Mouse (Mus musculus) WW6 (cell line): ENCODE results near the gene Npepps.
"Not testable (repeated sequence)": the region's sequence is repeated elsewhere in the genome, so short reads cannot be mapped to it uniquely, and the experiment has no call there.

Source experiments
- DNase-seq: peaks from one replicate; pipeline ENCODE4 v3.0.0-alpha.2; 2013; ENCODE audit warnings: low read depth, low spot score

The Npepps gene

DNA sequence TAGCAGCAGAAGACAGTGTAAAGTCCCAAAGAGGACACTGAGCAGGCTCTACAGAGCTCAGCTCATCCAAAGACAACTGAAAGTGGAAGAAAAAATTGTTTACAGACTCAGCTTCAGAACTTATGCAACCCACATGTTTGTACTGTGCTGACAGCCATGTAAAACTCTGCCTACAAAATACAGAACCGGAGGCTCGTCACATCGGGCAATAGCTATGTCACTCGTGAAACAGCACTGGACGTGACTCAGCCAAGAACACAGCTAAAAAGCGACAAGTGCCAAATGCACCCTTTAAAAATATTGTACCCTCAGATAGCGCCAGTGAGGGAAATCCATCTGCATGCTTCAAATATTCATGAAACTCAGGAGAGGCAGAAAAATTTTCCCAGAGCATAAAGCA, 39.1 kb downstream of the Npepps start:
- no peak for DNase-seq

DNA sequence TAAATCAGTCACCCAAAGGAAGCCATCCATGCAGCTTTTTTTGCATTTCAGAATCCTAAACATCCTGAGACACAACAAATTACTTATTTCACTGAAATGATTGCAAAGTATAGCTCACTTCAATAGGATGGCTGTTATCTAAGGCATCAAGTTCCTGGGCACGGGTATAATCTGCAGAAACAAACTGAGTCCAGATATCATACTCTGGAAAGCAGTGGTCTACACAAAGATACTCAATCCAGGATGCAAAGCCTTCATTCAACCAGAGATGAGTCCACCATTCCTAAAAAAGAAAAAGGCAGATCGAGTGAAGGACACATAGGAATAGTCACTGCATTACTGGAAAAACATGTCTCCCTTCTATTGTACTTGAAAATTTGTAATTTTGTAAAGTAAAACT, 42.5 kb downstream of the Npepps start:
- DNase-seq, result no peak

DNA sequence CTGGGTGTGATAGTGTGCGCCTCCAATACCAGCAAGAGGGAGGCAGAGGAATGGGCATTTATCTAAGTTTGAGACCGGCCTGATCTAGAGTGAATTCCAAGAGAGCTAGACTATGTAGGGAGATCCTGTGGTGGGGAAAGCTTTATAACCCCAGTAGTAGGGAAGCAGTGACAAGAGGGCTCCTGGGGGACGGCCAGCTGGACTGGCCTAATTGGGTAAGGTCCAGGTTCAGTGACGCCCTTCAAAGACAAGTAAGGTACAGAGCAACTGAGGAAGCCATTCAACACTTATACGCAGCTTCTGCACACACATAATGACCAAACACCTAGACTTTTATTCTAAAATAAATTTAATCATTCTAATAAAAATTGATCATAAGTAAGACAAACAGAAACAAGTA, 48.0 kb downstream of the Npepps start:
- DNase-seq, result no peak

DNA sequence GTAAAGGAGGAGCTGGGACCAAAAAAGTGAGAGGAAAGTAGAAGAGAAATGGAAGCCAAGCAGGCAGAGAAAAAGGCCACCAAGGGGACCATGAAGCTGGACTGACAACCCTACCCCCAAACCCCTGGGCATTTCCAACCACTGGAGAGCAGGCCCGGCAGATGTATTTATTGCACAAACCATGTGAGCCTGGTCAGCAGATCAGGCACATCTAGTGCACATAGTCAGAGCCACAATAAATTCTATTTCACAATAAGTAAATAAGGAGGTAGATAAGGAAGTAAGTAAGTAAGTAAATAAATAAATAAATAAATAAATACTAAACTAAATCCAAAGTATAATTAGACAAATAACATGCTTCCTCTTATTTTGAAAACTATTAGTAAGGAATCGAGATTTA, 51.0 kb downstream of the Npepps start:
- no peak for DNase-seq

DNA sequence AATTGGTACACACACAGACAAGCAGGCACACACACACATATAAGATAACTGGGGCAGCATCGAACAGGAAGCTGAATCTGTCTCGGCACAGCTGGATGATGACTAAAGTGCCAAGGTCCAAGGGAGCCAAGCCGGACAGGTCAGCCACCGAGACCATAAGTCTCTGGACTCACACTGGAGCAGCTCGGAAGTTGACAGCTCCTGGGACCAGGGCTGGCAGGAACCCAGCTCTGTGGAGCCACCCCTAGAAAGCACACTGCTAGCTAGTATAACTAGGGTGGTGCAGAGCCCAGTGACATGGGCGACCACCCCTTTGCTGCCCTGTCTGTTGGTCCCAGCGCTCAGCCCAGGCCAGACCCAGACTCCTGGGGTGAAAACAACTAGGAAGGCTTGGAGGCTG, 51.5 kb downstream of the Npepps start:
- no peak for DNase-seq

DNA sequence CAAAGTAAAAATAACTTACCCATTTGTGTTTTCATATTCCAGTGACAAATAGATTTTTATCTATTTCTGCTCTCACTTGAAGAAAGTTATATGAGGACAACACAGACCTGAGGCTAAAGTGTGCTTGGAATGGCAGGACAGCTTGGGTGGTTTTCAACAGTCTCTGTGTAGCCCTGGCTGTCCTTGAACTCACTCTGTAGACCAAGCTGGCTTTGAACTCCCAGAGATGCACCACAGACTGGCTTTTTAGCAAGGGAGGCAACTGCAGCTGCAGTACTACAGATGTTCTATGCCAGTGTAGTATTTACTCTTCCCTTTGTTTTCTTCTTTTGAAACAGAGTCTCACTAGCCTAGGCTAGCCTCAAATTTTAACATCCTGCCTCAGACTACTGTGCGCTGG, 54.3 kb downstream of the Npepps start:
- no peak for DNase-seq

DNA sequence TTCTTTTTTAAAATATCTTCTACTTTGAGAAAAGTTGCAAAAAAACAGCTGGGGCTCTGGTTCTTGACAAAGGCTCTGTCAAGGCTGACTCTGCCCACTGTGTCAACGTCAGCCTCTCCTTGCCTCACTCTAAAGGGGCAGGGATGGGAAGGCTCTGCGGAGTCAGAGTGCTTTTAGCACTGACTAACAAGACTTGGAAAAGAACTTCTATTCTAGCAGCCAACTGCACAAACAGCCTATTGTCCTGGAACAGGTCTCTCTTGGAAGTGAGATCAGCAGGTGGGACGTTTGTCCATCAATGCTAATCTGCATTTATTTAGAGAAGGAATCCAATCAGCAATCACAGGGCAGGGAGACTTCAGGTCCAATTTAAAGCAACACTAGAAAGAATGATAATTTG, 57.0 kb downstream of the Npepps start:
- DNase-seq, result no peak

DNA sequence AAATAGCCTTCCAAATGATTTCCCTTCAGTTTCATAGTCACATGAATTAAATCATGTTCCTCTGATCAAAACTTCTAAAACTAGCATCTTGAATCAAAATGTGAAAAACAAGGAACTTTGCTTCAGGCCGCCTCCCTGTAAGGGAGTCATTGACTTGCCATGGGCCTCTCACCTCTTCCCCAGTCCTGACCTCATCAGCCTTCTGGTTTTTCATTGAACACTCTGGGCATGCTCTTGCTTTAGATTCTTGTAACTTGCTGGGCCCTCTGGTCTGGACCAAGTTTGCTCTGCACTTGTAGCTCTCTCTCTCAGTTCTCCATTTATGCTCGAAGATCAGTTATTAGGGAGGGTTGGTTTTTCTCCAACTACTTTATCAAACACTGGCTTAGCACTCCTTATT, 58.8 kb downstream of the Npepps start:
- DNase-seq, result no peak

DNA sequence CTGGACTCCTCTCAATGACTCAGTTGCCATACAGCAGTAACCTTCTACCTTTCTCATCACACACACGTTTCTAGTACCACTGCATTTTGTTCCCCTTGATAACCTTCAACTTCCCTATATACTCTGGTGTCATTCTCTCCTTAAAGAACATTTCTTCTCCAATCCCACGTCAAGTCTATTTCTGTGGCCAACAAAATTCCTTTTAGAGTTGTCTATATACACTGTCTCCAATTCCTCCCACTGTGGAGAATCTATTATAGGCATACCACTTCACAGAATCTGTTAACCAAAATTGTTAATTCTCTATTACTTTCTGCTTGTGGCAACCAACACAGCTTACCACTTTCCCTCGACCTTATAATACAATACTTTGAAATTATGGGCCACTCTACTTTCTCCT, 60.2 kb downstream of the Npepps start:
- no peak for DNase-seq

DNA sequence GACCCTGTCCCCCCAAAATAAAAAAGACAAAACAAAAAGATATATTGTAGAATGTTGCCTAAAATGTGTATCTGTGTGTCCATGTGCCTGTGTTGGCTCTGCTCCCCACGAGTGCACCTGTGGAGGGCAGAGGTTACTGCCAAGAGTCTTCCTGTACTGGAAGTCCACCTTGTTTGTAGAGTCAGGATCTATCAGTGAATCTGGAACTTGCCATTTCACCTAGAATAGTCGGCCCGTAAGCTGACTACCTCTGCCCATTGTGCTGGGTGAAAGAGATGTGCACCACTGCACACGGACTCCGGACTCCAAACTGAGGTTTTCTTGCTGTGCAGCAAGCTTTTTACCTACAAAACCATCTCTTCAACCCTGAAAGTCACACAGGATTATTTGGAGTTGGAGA, 66.0 kb downstream of the Npepps start:
- no peak for DNase-seq

DNA sequence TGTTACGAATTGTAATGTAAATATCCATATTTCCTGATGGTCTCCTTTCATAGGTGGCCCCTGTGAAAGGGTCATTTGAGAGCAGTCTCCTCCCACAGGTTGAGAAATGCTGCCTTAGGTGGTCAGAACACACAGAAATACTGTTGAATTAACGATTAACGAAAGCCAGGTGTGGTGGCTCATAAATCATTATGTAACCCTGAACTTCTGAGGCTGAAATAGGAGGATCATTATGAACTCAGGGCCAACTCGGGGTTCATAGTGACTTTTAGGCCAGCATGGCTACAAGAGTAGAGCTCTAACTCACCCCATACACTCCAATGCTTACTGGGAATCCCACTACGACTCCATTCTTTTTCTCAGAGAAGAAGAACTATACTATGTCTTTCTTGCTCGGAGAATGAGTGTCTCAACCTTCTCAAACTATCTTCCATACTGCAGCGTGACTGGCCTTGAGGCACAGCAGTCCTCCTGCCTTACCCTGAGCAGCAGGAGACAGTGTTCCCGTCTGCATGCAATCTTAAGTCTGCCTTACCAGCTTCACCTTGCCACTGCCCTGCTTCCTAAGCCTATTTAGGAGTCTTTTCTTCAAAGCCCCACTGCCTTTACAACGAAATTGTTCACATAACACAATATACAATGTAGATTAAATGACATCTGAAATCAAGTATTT, 69.6 kb downstream of the Npepps start:
- DNase-seq, result no peak

DNA sequence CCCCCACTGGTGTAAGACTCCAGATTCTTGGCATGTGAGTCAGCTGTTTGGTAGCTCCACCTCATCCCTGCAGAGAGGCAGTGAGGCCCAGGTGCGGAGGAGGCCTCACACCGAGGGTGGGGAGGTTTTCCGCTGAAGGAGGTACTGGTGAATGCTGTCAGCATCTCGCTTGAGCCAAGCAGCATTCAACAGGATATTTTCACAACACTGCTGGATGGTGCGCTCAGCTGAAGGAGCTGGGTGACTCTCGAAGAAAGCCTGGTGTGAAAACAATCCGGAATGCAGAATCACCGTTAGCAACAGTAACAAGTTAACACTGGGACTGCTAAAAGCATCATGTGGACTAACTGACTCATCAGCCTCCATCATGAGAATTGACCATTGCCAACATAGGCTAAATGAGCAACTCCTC, 73.4 kb downstream of the Npepps start:
- no peak for DNase-seq

DNA sequence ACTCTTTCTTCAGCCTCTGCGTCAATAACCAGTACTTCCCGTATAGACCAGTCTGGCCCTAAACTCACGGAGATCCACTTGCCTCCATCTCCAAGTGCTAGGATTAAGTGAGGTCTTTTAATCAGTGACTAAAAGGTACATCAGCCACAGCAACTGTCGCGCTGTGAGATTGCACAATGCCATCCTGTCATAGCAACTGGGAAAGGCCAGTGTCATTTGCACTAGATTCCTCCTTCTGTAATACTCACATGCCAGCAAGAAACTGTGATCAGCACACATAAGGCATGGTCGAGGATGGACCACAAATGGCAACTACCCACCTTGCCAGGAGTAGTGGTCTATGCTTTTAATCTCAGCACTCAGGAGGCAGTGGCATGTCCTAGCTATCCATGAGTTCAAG, 80.9 kb downstream of the Npepps start:
- no peak for DNase-seq

DNA sequence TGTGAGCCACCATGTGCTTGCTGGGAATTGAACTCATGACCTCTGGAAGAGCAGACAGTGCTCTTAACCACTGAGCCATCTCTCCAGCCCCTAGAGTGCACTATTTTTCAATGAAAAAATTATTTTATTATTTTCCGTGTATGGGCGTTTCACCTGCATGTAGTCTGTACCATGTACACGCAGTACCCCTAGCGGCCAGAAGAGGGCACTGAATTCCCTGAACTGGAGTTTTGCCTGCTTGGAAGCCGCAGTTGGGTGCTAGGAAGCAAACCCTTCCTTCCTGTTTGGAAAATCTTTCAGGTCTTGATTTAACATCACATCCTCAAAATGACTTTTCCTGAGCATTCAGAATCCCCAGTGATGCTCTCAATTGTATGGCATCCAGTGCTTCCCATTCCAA, 81.8 kb downstream of the Npepps start:
- no peak for DNase-seq

DNA sequence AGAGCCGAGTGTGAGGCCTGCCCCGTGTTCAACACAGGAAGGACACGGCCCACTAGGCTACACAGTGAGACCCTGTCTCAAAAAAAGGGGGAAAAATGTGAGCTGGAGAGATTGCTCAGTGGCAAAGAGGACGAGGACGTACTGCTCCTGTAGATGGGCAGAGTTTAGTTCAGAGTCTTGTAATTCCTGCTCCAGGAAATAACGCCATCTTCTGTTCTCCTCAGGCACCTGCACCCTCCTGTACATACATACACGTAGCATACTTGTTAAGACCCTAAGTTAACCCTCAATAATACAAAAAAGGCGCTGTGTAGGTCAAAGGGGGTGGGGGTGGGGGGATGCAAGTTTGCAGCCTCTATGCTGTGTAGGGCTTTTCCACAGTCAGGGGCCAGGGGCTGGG, 83.4 kb downstream of the Npepps start:
- no peak for DNase-seq

DNA sequence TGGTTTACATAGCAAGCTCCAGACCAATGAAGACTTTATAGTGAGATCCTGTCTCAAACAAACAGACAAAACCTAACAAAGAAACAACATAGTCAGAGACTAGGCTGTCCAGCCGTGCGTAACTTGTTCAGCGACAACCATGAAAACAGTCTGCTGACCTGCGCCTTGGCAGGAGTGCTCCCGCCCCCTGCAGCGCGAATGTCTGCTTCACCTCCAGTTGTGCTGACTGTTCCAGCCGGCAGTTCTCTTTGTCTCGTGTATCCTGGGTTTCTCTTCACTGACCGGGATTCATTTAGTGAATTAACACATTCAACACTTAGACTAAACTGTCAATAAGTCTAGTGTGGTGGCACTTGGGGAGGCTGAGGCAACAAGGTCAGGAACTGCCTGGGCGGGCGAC, 83.9 kb downstream of the Npepps start:
- no peak for DNase-seq

DNA sequence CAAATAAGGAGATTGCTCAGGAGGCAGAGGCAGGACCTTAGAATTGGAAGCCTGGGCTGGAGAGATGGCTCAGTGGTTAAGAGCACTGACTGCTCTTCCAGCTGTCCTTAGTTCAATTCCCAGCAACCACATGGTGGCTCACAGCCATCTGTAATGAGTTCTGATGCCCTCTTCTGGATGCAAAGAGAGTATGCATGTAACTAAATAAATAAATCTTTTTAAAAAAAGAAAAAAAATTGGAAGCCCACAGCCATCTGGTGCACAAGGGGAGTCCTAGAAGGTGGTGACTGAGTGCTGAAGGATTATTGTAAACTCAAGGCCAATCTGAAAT, 87.9 kb downstream of the Npepps start:
- DNase-seq, result no peak

DNA sequence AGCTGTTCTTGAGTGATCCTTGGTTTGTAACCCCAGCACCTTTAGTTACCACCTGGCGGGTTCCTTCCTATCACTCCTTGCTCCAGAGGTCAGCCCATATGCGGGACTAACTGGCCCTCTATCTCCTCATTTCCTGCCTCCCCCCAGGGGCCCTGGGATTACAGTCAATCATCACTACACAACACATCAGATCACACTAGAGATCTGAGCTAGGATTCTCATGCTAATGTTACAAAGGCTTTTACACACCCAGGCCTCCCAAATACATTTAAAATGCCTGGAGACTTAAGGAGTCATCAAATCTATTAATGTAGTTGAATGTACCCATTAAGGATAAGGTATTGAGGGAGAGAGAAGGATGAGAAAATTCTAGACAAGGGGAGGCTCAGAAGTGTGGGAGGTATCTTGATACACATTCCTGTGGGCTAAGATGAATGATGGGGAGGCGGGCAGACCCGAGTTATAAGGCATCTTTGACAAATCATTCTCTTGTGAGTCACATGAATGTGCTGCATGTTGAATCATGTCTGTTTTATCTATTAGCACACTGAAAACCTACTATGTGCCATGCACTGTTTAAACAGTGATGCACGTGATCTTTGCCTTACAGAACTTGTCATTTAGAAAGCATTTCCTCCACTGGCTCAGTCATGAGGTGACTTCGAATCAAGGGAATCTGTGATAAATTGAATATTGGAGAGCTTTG, 88.4 kb downstream of the Npepps start:
- no peak for DNase-seq

DNA sequence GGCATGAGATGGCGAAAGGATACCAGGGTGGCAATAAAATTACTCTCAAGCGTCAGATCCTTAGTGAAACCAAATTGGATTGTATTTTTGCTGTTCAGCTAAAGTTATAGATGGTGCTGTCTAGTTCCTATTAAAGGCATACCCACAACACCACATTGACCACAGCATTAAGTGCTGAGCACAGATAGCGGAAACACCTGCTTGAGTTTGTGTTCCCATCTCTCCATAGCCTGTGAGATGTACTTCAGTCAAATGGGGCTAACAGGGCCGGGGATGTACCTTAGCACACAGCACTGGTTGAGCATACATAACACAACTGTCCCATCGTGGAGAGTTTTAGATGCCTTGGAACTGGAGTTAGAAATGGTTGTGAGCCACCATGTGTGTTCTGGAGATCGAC, 89.4 kb downstream of the Npepps start:
- no peak for DNase-seq

DNA sequence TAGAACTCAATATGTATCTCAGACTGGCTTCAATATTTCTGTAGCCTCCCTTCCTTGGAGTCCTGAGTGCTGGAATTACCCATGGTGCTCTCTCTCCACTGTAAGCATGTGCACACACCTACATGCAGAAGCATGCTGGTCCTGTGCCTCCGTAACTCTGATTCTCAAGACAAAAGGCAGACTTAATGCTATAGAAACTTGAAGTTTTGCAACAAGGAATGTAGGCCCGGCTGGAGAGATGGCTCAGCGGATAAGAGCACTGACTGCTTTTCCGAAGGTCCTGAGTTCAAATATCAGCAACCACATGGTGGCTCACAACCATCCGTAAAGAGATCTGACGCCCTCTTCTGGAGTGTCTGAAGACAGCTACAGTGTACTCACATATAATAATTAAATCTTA, 90.8 kb downstream of the Npepps start:
- DNase-seq, result not testable (repeated sequence)

DNA sequence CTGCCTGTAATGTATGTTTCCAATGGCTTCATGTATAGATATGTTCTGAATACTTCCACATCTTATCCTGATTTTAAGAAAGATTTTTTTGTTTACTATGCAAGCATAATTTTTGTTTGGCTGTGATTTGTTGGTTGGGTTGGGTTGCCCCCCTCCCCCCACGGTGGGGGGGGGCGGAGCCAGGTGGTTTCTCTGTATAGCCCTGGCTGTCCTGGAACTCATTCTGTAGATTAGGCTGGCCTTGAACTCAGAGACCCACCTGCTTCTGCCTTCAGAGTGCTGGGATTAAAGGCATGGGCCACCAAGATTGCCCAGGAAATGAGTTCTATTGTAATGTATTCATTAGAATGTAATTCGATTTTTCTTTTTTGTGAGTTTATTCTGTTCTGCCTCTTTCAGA, 91.2 kb downstream of the Npepps start:
- no peak for DNase-seq

DNA sequence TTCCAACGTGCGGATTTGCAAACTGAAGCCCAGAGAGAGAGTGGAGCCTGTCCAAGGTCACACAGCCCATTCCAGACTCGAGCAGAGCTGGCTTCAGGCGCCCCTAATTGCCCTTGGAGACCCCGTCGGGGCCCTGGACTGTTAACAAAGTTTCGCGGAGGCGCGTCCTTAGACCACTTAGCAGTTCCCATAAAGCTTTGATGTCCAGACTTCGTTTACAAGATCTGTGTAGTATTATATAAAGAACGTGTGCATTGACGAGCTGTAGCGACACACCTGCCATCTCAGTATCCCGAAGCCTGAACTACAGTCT, 91.8 kb downstream of the Npepps start:
- DNase-seq, result no peak

DNA sequence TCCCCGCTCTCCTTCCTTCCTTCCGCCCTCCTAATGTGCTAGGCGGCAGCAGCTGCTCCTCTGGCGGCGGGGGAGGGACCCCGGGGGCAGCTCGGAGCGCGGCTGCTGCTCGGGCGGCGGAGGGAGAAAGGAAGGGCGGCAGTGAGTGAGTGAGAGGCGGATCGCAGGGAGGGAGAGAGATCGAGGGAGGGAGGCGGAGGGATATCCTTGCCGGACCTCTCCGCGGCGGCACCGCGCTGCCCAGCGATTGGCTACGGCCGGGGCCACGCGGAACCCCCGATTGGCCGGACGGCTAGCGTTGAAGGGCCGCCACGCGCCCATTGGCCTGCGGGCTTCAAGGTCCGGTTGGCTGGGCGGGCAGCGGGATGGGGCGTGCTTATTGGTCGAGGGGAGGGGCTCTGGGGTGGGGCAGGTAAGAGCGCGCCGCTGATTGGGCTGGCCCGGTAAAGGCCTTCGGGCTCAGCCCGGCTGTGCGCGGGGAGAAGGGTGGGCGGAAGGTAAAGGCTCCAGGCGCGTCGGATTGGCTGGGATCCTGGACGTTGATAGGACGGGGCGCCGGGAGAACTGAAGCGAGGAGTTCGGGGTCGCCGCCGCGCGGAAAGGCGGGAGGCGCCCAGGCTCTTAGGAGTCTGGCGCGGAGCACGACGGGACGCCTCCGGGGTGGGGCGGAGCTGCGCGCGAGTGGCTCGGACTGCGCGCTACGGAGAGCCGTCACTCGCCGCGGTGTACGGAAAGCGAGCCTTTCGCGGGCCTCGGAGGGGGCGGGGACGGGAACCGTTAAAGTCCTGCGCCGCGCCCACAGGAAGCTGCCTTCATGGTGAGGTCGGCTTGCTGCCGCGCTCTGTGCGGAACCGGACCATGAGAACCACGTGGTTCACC, 92.4 kb downstream of the Npepps start, which contains the start of gene Kpnb1:
Gene Kpnb1, minus strand, starts transcription at position 118 of the 879 bp plus-strand sequence.
- peak; percentile 100 for DNase-seq
